12 mouse cellular contexts compared by ENCODE assay signal in genomic region chr2:10370176-10370575, GRCm38 (mm10). TPM values are rescaled to one million over a fixed set of nuclear protein-coding genes. Genes with fewer than 3 reads are reported as not detected.
DNase-seq lines count a peak whose midpoint lies in the region; ATAC-seq and TF ChIP-seq lines count a peak whose summit lies in the region.
"Had no signal": no experiment of that assay in that cellular context is flagged by ENCODE, and none has a peak within 500 bp of the region (broad histone marks: within the 10 kb centered on the region; RNA-seq: fewer than 3 reads in every experiment).

Sfmbt2 (plus strand) TSS chr2:10370510.

- H3K36me3 ChIP-seq in hindbrain, embryonic 10.5 days: no peaks in the 10 kb centered on the region
- H3K36me3 ChIP-seq in hindbrain, embryonic 12.5 days: no peaks in the 10 kb centered on the region
- no peaks in the 10 kb centered on the region for H3K36me3 ChIP-seq in ES-Bruce4 (ENCODE audit: control insufficient read depth, insufficient read depth, low read length, poor library complexity, severe bottlenecking)
- H3K36me3 ChIP-seq in limb, embryonic 10.5 days: no peaks in the 10 kb centered on the region
- H3K36me3 ChIP-seq: embryonic facial prominence, embryonic 12.5 days; stomach, embryonic 15.5 days had no signal

- H3K4me2 ChIP-seq in hindbrain, embryonic 12.5 days (replicated peaks): no peak within 1 kb of the TSS

- 0 out of 2 replicates have a peak within 1 kb of the TSS, but pooled peaks have one; percentile 3 for H3K4me3 ChIP-seq in hindbrain, embryonic 10.5 days
- H3K4me3 ChIP-seq in hindbrain, embryonic 12.5 days: no peak within 1 kb of the TSS
- peak within 1 kb of the TSS; percentile 36 for H3K4me3 ChIP-seq in ES-Bruce4 (ENCODE audit: low read depth, low read length)
- no peak within 1 kb of the TSS for H3K4me3 ChIP-seq in limb, embryonic 10.5 days

- under 1% methylated on average over 10 of the region's 10 CpGs for WGBS in hindbrain, embryonic 10.5 days
- WGBS in hindbrain, embryonic 12.5 days: 1% methylated on average over 10 of the region's 10 CpGs
- 1% methylated on average over 10 of the region's 10 CpGs for WGBS in limb, embryonic 10.5 days

- no peak for TF ChIP-seq POLR2A in ES-Bruce4 (IDR thresholded peaks at IDR 0.05; ENCODE audit: insufficient read depth, low read length)

- no peak within 1 kb of the TSS for H3K27ac ChIP-seq in hindbrain, embryonic 10.5 days
- H3K27ac ChIP-seq in hindbrain, embryonic 12.5 days: no peak within 1 kb of the TSS
- H3K27ac ChIP-seq in ES-Bruce4 (ENCODE audit: insufficient read depth, low read length): no peak within 1 kb of the TSS
- no peak within 1 kb of the TSS for H3K27ac ChIP-seq in limb, embryonic 10.5 days
- H3K27ac ChIP-seq: embryonic facial prominence, embryonic 12.5 days; macrophage; stomach, embryonic 15.5 days had no signal

- peaks cover 24% of the 10 kb centered on the region for H3K4me1 ChIP-seq in hindbrain, embryonic 10.5 days (replicated peaks)
- H3K4me1 ChIP-seq in hindbrain, embryonic 12.5 days: peaks cover 13% of the 10 kb centered on the region
- H3K4me1 ChIP-seq in ES-Bruce4 (ENCODE audit: control insufficient read depth, insufficient read depth, low read length): no peaks in the 10 kb centered on the region
- peaks cover 26% of the 10 kb centered on the region for H3K4me1 ChIP-seq in limb, embryonic 10.5 days

- no peaks in the 10 kb centered on the region for H3K9me3 ChIP-seq in hindbrain, embryonic 10.5 days
- H3K9me3 ChIP-seq in hindbrain, embryonic 12.5 days (replicated peaks): no peaks in the 10 kb centered on the region
- H3K9me3 ChIP-seq in ES-Bruce4 (replicated peaks; ENCODE audit: control insufficient read depth, insufficient read depth, low read length, poor library complexity, severe bottlenecking): no peaks in the 10 kb centered on the region
- no peaks in the 10 kb centered on the region for H3K9me3 ChIP-seq in limb, embryonic 10.5 days (replicated peaks)
- H3K9me3 ChIP-seq: embryonic facial prominence, embryonic 12.5 days; stomach, embryonic 15.5 days had no signal

- DNase-seq in hindbrain, embryonic 10.5 days (ENCODE audit: low spot score): peak; percentile 23
- DNase-seq in ZHBTc4 (ENCODE audit: low read depth, low spot score): peak; percentile 28
- peak; percentile 42 for DNase-seq in limb, embryonic 10.5 days (ENCODE audit: low spot score)
- no peak for DNase-seq in ovary, postnatal 14 days (ENCODE audit: low spot score)
- DNase-seq in layer of hippocampus, adult 11-12 months (ENCODE audit: low spot score): no peak
- DNase-seq: adrenal gland, adult 2 months; gastrocnemius, postnatal 36 days had no signal

- no peak within 1 kb of the TSS for H3K9ac ChIP-seq in hindbrain, embryonic 12.5 days
- peak within 1 kb of the TSS; percentile 75; the same call in 1 of the 2 replicates for H3K9ac ChIP-seq in ES-Bruce4 (ENCODE audit: low read depth, poor library complexity, severe bottlenecking)
- H3K9ac ChIP-seq: embryonic facial prominence, embryonic 12.5 days; stomach, embryonic 15.5 days had no signal

- H3K27me3 ChIP-seq in hindbrain, embryonic 10.5 days (ENCODE audit: insufficient read depth, poor library complexity, severe bottlenecking): peaks cover 80% of the 10 kb centered on the region
- peaks cover 70% of the 10 kb centered on the region for H3K27me3 ChIP-seq in hindbrain, embryonic 12.5 days
- peaks cover 15% of the 10 kb centered on the region; the same call in 1 of the 2 replicates for H3K27me3 ChIP-seq in ES-Bruce4 (ENCODE audit: control insufficient read depth, insufficient read depth, low read length, poor library complexity, severe bottlenecking)
- H3K27me3 ChIP-seq in limb, embryonic 10.5 days (ENCODE audit: low read depth, poor library complexity, severe bottlenecking): peaks cover 88% of the 10 kb centered on the region

- TF ChIP-seq CTCF in ES-Bruce4 (IDR thresholded peaks at IDR 0.05; ENCODE audit: low read depth, low read length): no peak

- no peak for ATAC-seq in hindbrain, embryonic 12.5 days (ENCODE audit: low FRiP score)

- TF ChIP-seq EP300 in ES-Bruce4 (IDR thresholded peaks at IDR 0.05; ENCODE audit: insufficient read depth, low read depth, low read length): 0 out of 2 replicates have a peak, but pooled peaks have one; percentile 28

RNA-seq across cellular contexts. Expression of gene Sfmbt2, which starts in this region (rescaled TPM):
- 1.6 and 2.6 TPM in 2 replicates for polyA plus RNA-seq in hindbrain, embryonic 10.5 days (2016; fragmentation: Nextera tagmentation; extraction: Ambion mirVana)
- polyA plus RNA-seq in hindbrain, embryonic 12.5 days (2016; fragmentation: Nextera tagmentation; extraction: Ambion mirVana): 2.6 and 3.0 TPM in 2 replicates
- polyA plus RNA-seq in ES-Bruce4 (2011; ENCODE audit: insufficient read depth, insufficient read length, low read depth, missing spikeins): 93.4 and 103 TPM in 2 replicates
- polyA plus RNA-seq in limb, embryonic 10.5 days (2016; fragmentation: Nextera tagmentation; extraction: Ambion mirVana): 0.95 and 1.1 TPM in 2 replicates

Comparison
In these comparisons a context has a peak if more than half of its experiments do, and no peak if none do; other contexts are left out.
1. RNA of gene Sfmbt2 (polyA plus RNA-seq): 93.4 to 103 TPM in ES-Bruce4; 2.6 to 3.0 TPM in hindbrain, embryonic 12.5 days, 1.6 to 2.6 TPM in hindbrain, embryonic 10.5 days and 0.95 to 1.1 TPM in limb, embryonic 10.5 days; every median in the first group is over 10 times any median in the second.
2. H3K4me3 ChIP-seq: peak in hindbrain, embryonic 10.5 days (single experiment) and ES-Bruce4 (single experiment); none in hindbrain, embryonic 12.5 days (single experiment) and limb, embryonic 10.5 days (single experiment).
3. DNase-seq: peak in hindbrain, embryonic 10.5 days (single experiment), ZHBTc4 (single experiment) and limb, embryonic 10.5 days (single experiment); none in ovary, postnatal 14 days (single experiment) and layer of hippocampus, adult 11-12 months (single experiment).